Mouse (Mus musculus): ENCODE measurements at regions not wholly inside any gene's neighbourhood (a gene's known extent, or its start where the extent isn't known, plus 50 kb on each side); places are given as distances from the start of the nearest gene placed in this dataset.

- peak in 1 of 2 experiments; percentile 2 for DNase-seq
These were observed 119.3 kb downstream of the Efhb start for GRCm38 (mm10) chr17:53343842-53344241.

DNA sequence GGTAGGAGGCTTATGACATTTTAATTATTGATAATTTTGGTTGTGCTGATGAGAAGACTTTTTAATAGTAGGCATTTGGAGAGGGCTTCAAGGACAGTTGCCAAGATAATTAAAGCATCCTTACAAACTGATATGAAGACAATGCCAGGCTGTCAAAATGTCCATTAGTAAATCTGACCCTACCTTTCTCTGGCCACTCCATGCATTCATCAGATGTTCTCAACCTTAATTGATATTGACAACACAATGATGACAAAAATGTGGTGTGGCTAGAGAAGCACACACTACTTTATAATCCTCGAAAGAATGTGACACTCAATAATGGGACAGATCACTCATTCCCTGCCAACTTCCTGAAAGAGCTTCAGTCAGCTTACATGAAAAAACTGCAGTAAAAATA, 140.1 kb downstream of the Efhb start:
- DNase-seq: no peak
